Mouse (Mus musculus) v-Abl transformed pro-B cells (cell line): ENCODE results near the gene Spag6.

Experiments
- in situ Hi-C, 2 experiments: fragments of 400-800 bp; cut with MboI; formaldehyde crosslinking; loops; one replicate each; pipeline ENCODE4 v1.15.1; 2025; ENCODE audit not compliant: unreplicated experiment in 2 of 2

Spag6 gene

DNA sequence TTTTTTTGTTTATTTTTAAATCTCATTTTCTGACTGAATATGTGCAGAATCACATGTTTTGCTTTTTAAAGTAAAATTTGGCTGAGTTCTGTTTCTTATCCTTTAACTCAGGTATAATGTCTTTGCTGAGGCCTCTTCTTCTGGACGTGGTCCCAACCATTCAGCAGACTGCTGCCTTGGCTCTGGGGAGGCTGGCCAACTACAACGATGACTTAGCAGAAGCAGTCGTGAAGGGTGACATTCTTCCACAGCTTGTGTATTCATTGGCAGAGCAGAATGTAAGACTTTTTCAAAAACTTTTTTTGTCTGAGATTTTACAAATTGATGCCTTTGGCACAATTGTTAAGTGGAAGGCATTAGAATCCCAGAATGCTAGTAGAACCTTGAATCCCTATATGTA, 16.5 kb downstream of the Spag6 start:
- in situ Hi-C loops, result loop anchor here in 1 of 2 experiments (10.0 kb wide), 1 partner anchor 126 kb away; no protein-coding TSS in a partner anchor

DNA sequence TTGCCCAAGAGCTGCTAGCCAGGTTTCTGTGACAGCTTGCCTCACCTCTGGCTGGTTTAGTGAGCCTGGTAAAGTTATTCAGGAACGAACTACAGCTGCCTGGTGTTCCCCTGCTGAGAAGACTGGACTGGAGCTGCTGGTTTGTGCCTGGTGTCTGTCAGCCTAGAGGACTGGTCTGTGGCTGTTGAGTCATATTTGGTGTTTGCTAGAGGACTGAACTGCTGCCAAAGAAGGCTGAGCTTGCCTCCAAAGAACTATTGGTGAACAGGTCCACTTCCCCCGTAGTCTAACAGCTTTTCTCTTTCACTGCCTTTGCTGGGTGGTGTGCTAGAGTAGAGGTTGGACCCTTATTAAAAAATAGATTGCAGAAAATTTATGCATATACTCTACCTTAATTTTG, 19.2 kb downstream of the Spag6 start:
- in situ Hi-C loops, result loop anchor here in 1 of 2 experiments (10.0 kb wide), 1 partner anchor 128 kb away; no protein-coding TSS in a partner anchor

- in situ Hi-C loops, result loop anchor here in 1 of 2 experiments (10.0 kb wide), 1 partner anchor 130 kb away; no protein-coding TSS in a partner anchor
Observed at GRCm38 (mm10) chr2:18714337-18714736, 20.5 kb downstream of the Spag6 start.

GRCm38 (mm10) chr2:18718521-18718920, 24.7 kb downstream of the Spag6 start:
- in situ Hi-C loops, result loop anchor here in 1 of 2 experiments (10.0 kb wide), 1 partner anchor 134 kb away; no protein-coding TSS in a partner anchor

DNA sequence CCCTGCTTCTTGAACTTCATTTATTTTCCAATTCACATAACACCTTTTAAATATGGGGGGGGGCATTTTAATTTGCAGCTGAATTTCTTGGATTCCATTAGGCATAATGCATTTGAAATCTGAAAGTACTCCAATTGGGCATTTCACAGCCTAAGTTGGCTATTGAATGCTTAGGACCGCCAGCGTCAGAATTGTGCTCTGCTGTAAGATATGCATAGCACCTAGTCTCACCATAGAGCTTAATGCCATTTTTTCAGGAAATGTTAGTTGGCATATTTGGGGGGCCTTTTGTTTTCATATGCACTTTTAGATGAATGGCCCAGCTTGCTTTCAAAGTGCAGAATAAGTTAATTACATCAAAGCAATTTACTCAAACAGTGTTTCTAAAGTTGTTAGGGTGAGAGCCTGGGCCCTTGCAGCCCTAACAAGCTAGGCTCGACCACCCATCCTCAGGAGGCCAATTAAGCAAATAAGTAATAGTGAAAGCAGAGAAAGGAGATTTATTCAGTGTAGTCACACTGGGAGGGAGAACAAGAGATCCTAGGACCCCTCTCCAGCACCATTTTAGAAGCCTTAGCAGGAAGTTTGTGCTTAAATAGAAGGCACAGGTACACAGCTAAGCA, 28.5 kb downstream of the Spag6 start:
- in situ Hi-C loops, result no loop called here

- in situ Hi-C loops, result no loop called here
Observed at GRCm38 (mm10) chr2:18724462-18724861, 30.6 kb downstream of the Spag6 start.

DNA sequence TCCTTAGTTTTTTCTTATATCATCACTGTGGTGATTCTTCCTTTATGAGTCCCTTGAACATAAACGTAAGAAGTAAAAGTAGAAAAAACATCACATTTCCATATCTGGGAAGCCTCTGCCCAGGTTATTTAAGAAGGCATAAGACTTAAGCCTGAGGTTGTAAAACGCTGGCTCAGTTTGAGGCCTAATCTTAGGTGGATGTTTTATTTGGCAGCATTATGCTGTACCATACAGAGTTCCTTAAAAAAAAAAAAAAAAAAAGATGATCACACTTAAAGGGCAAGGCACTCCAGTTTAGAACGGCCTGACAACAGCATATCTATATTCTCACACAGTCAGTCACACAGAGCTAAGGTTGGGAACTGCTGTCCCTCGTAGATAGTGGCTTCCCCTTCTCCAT, 32.0 kb downstream of the Spag6 start:
- in situ Hi-C loops, result no loop called here

DNA sequence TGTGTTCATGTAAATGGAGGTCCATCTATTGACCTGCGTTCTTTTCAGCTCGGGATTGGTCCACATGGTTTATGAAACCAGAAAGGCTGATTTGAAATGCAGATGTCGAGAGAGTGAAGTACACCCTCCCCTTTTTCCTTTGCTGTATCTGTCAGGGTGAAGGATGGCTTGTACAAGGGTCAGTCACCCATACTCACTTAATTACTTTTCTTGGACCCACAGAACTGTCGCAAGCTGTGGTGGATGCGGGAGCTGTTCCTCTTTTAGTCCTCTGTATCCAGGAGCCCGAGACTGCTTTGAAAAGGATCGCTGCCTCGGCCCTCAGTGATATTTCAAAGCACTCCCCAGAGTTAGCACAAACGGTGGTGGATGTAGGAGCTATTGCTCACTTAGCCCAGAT, 37.9 kb downstream of the Spag6 start:
- in situ Hi-C loops, result no loop called here

DNA sequence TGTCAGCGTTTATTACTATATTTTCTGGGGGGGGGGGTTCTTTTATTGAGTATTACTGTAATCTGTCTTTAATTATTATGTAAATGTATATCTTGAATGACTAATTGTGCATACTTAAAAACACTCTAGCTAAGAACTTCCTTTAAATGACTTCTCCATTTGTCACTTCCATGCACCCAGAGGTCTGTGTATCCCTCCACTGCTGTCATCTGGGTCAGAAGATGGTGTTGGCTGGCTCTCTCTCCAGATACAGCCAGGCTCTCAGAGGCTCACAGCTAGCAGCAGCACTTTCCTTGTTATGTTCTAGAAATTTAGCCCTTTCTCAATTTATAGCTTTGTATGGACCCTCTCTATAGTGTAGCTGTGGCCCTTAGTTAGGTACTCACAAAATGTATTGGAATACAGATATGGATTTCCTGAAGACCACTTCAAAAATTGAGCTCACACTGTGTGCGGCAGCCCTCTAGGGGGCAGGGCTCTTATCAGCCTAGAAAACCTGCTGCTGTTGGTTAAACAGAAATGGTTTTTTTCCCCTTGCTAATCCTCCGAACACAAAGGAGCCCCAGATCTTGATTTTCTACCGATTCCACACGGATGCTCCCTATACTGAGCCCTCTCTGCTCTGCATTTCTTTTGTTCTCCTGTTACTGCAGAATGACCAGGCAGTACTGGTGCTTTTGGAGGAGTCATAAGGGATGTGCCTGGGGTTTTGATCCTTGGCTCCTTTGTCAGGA, 40.7 kb downstream of the Spag6 start:
- in situ Hi-C loops, result no loop called here

DNA sequence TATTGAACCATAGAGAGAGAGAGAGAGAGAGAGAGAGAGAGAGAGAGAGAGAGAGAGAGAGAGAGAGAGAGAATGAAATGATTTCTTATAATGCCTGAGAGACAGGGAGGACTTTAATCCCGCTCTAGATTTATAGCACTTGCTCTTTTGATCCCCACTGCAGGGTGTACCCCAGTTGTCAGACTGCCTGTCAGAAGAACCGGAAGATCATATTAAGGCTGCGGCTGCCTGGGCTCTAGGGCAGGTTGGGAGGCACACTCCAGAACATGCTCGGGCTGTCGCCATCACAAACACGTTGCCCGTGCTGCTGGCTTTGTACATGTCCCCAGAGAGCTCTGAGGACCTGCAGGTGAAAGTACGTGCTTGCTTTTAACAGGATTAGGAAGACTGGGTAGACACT, 43.2 kb downstream of the Spag6 start:
- in situ Hi-C loops, result no loop called here

DNA sequence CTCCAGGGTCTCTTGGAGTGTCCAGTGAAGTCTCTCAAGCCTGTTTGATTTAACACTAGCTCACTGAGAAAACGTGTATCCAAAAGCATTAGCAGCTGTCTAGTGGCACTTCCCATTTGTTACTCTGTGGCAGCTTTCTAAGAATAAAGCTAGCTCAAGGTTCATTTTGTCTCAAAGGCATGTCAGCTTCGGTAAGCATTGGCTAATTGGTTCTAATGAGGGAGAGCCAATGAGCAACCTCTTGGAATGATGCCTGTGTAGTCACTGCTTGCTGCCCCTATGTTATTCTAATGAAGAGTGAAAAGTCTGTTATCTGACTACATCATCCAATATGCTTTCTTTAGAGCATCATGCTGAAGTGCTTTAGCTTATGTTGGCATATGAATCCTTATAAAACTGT, 45.4 kb downstream of the Spag6 start:
- in situ Hi-C loops, result no loop called here

DNA sequence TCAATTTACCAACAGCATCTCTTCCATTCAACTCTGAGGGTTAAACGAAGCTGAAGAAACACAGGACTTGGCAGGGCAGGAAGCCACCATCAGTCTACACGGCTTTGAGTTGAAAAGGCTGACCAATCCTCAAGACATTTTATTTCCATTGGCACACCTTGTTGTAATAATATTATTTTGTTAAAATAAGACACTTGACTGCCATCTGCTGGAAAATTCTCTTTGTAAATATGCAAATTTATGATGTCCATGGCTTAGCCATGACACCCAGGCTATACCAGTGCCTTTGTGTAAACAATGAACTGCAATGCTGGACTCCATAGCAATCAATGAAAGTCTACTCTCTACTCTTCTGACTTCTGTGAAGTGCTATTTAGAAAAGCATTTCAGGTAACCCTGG, 62.3 kb downstream of the Spag6 start:
- in situ Hi-C loops, result loop anchor here in 1 of 2 experiments (25.0 kb wide), 1 partner anchor 1319 kb away; no protein-coding TSS in a partner anchor

DNA sequence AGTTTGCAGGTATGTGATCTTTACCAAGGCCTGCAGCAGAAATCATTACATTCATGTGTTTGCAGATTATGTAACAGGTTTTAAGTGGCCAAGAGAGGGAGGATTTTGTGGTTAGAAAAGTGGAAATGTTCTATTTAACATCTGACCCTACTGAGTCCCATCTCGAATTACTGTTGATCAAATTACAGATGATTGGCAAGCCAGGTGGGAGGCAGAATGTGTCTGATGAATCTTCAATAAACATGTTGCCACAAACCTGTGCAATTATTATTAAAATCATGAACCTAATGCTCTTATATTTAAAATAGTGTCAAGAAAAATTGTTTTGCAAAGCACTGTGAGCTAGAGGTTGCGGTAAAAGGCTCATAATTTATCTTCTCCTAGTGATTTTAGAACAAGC, 71.0 kb downstream of the Spag6 start:
- in situ Hi-C loops, result loop anchor here (5.0 to 25.0 kb wide), 6 partner anchors 73 to 1328 kb away; partner anchors contain the start of genes Bmi1 (in 1 of the 2), Commd3 (in 1 of the 2), Dnajc1 (in 1 of the 2) and Spag6 (in 1 of the 2)

- in situ Hi-C loops, result loop anchor here (5.0 to 25.0 kb wide), 6 partner anchors 73 to 1328 kb away; partner anchors contain the start of genes Bmi1 (in 1 of the 2), Commd3 (in 1 of the 2), Dnajc1 (in 1 of the 2) and Spag6 (in 1 of the 2)
Observed at GRCm38 (mm10) chr2:18765481-18766249, 71.8 kb downstream of the Spag6 start.

DNA sequence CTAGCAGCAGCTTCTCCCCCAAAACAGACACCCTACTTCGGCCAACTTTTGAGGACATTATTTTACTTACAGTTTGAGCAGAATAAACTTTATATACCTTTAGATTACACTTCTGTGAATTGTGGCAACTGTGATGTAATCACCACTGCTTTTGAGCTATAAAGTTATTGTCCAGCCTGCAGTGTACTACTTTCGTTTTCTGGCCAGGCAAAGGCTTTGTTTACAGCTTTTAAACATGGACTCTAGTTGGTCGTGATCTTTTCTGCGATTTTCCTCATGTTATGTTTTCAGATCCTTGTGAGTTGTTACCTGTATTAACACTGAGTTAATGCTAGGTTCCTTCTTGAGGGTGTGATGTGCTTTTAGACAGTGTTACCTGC, 72.6 kb downstream of the Spag6 start:
- in situ Hi-C loops, result loop anchor here (5.0 to 25.0 kb wide), 6 partner anchors 74 to 1329 kb away; partner anchors contain the start of genes Bmi1 (in 1 of the 2), Commd3 (in 1 of the 2), Dnajc1 (in 1 of the 2) and Spag6 (in 1 of the 2)

GRCm38 (mm10) chr2:18766821-18767541, 73.1 kb downstream of the Spag6 start:
- in situ Hi-C loops, result loop anchor here (5.0 to 25.0 kb wide), 6 partner anchors 75 to 1330 kb away; partner anchors contain the start of genes Bmi1 (in 1 of the 2), Commd3 (in 1 of the 2), Dnajc1 (in 1 of the 2) and Spag6 (in 1 of the 2)

- in situ Hi-C loops, result loop anchor here (5.0 to 25.0 kb wide), 6 partner anchors 76 to 1331 kb away; partner anchors contain the start of genes Bmi1 (in 1 of the 2), Commd3 (in 1 of the 2), Dnajc1 (in 1 of the 2) and Spag6 (in 1 of the 2)
Observed at GRCm38 (mm10) chr2:18768414-18768813, 74.6 kb downstream of the Spag6 start.

DNA sequence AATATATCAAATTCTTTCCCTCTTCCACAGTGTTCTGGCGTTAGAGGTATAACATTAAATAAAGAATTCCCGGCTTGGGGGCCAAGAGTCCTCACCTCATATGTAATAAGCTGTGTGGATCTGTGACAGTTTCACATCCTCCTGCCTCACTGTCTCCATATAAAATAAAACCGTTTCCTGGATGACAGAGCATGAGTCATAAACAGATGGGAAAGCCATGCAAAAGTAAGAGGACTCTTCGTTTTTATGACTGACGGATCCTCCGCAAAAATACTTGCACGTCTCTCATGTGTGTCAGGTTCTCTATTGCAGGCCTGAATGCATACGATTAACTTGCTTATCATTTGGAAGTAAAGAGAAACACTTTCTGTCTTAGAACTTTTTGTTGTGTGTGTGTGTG, 78.6 kb downstream of the Spag6 start:
- in situ Hi-C loops, result loop anchor here in 1 of 2 experiments (25.0 kb wide), 1 partner anchor 1335 kb away; no protein-coding TSS in a partner anchor

GRCm38 (mm10) chr2:18774326-18774725, 80.5 kb downstream of the Spag6 start:
- in situ Hi-C loops, result loop anchor here in 1 of 2 experiments (25.0 kb wide), 1 partner anchor 1337 kb away; no protein-coding TSS in a partner anchor
